Mouse (Mus musculus): ENCODE results near the gene Tmem208.

DNA sequence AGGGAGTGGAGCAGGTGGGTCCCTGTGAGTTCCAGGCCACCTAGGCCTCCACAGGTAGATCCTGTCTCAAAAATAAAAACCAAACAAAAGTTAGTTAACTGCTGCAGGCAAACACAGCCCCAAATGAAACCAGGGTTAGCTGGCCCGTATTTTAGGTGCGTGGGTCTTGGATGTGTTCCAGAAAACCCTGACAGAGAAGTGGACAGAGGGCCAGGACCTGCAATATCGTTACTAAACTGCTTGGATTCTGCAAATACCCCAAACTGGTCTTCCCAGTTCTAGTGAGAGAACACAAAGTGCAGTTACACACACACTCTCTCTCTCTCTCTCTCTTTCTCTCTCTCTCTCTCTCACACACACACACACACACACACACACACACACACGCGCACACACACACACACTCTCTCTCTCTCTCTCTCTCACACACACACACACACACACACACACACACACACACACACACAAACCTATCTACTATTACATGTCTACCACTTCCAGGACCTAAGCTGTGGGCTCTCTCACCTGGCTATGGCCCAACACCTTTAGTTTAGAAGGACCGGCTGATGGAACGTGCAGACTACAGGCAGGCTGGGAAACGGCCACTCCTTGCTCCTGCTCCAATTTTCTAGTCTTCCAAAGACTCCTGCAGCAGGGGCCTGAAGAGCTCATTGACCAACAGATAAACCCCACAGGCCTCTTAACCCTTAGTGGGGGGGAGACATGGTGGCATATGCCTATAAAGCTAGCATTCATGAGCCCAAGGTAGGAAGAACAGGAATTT lies 17.8 kb downstream of the Tmem208 start:
- TF ChIP-seq POLR2A (IDR thresholded peaks at IDR 0.05; ENCODE audit: low read depth, low read length) (no peak), CTCF (IDR thresholded peaks at IDR 0.05; ENCODE audit: extremely low read depth, insufficient read depth, insufficient read length, insufficient replicate concordance) (no peak)
